ENCODE assay signal across 11 mouse cellular contexts in genomic region chr11:101053974-101054373, GRCm38 (mm10). TPM values are rescaled to one million over a fixed set of nuclear protein-coding genes. Genes with fewer than 3 reads are reported as not detected.
DNase-seq lines count a peak whose midpoint lies in the region; ATAC-seq and TF ChIP-seq lines count a peak whose summit lies in the region.
"Had no signal": no experiment of that assay in that cellular context is flagged by ENCODE, and none has a peak within 500 bp of the region (broad histone marks: within the 10 kb centered on the region; RNA-seq: fewer than 3 reads in every experiment).

No protein-coding gene starts in this region.

- H3K4me1 ChIP-seq in kidney, postnatal 0 days (replicated peaks; ENCODE audit: insufficient read depth, low read length) = 0 out of 2 replicates have a peak, but pooled peaks cover 4% of the 10 kb centered on the region
- peaks cover 4% of the 10 kb centered on the region for H3K4me1 ChIP-seq in bone marrow, adult 2 months (ENCODE audit: control insufficient read depth, insufficient read depth, low read length)
- H3K4me1 ChIP-seq in stomach, postnatal 0 days (replicated peaks; ENCODE audit: control insufficient read depth, insufficient read depth) = peaks cover 16% of the 10 kb centered on the region
- peaks cover 6% of the 10 kb centered on the region; the same call in 1 of the 2 replicates for H3K4me1 ChIP-seq in limb, embryonic 10.5 days
- H3K4me1 ChIP-seq: forebrain, embryonic 13.5 days had no signal

- 97% methylated on average over 1 of the region's 1 CpGs for WGBS in kidney, postnatal 0 days
- WGBS in bone marrow, adult 2 months = 94% methylated on average over 1 of the region's 1 CpGs
- 100% methylated on average over 1 of the region's 1 CpGs for WGBS in stomach, postnatal 0 days
- 100% methylated on average over 1 of the region's 1 CpGs for WGBS in limb, embryonic 10.5 days

- H3K9ac ChIP-seq in kidney, postnatal 0 days (ENCODE audit: low read depth, low read length) = no peak overlapping the region
- no peak overlapping the region for H3K9ac ChIP-seq in stomach, postnatal 0 days (ENCODE audit: low read length)
- H3K9ac ChIP-seq: forebrain, embryonic 13.5 days had no signal

- peak; percentile 50 for TF ChIP-seq CTCF in kidney, postnatal 0 days (IDR thresholded peaks at IDR 0.05; ENCODE audit: low read depth)
- peak; percentile 34; the same call in 1 of the 2 replicates for TF ChIP-seq CTCF in bone marrow, adult 2 months (IDR thresholded peaks at IDR 0.05; ENCODE audit: control insufficient read depth, insufficient read depth, low read length)
- peak; percentile 64 for TF ChIP-seq CTCF in stomach, postnatal 0 days (IDR thresholded peaks at IDR 0.05; ENCODE audit: low read depth)

- DNase-seq in kidney, postnatal 0 days (ENCODE audit: low spot score) = no peak
- DNase-seq in kidney, adult 8-10 months = no peak
- DNase-seq in thymus, postnatal 25 days = peak; percentile 54
- DNase-seq in thymus, postnatal 10 days (ENCODE audit: low spot score in 2 of 2) = no peak
- DNase-seq in stomach, postnatal 0 days (ENCODE audit: low spot score) = no peak
- DNase-seq in limb, embryonic 10.5 days (ENCODE audit: low spot score) = no peak
- DNase-seq: heart, postnatal 4 days; kidney, postnatal 36 days had no signal

- no peaks in the 10 kb centered on the region for H3K9me3 ChIP-seq in kidney, postnatal 0 days (replicated peaks; ENCODE audit: low read length)
- no peaks in the 10 kb centered on the region for H3K9me3 ChIP-seq in stomach, postnatal 0 days (ENCODE audit: control insufficient read depth, low read length)
- no peaks in the 10 kb centered on the region for H3K9me3 ChIP-seq in limb, embryonic 10.5 days (replicated peaks)
- H3K9me3 ChIP-seq: forebrain, embryonic 13.5 days had no signal

- H3K27me3 ChIP-seq in kidney, postnatal 0 days (ENCODE audit: insufficient read depth, low read length) = no peaks in the 10 kb centered on the region
- no peaks in the 10 kb centered on the region for H3K27me3 ChIP-seq in stomach, postnatal 0 days (ENCODE audit: control insufficient read depth, insufficient read depth, low read length)
- no peaks in the 10 kb centered on the region for H3K27me3 ChIP-seq in limb, embryonic 10.5 days (ENCODE audit: low read depth, poor library complexity, severe bottlenecking)
- H3K27me3 ChIP-seq: forebrain, embryonic 13.5 days had no signal

- no peak for ATAC-seq in kidney, postnatal 0 days (replicated peaks; ENCODE audit: low FRiP score, low read depth)
- ATAC-seq in stomach, postnatal 0 days (ENCODE audit: low FRiP score, low TSS enrichment) = no peak
- ATAC-seq: forebrain, embryonic 13.5 days had no signal

- peaks cover 18% of the 10 kb centered on the region for H3K36me3 ChIP-seq in kidney, postnatal 0 days (ENCODE audit: insufficient read depth, low read length)
- H3K36me3 ChIP-seq in stomach, postnatal 0 days (ENCODE audit: control insufficient read depth, insufficient read depth, low read length) = peaks cover 9% of the 10 kb centered on the region
- peaks cover 74% of the 10 kb centered on the region for H3K36me3 ChIP-seq in limb, embryonic 10.5 days

- no peak for TF ChIP-seq POLR2A in bone marrow, adult 2 months (IDR thresholded peaks at IDR 0.05; ENCODE audit: borderline replicate concordance, control insufficient read depth, low read depth, low read length)

- no peak for TF ChIP-seq EP300 in stomach, postnatal 0 days (optimal IDR thresholded peaks at IDR 0.05)

- H3K4me3 ChIP-seq in kidney, postnatal 0 days (replicated peaks; ENCODE audit: low read depth, low read length) = no peak overlapping the region
- no peak overlapping the region for H3K4me3 ChIP-seq in bone marrow, adult 2 months (replicated peaks; ENCODE audit: control insufficient read depth, low read depth, low read length)
- H3K4me3 ChIP-seq in stomach, postnatal 0 days (ENCODE audit: low read depth, low read length) = no peak overlapping the region
- H3K4me3 ChIP-seq in limb, embryonic 10.5 days = no peak overlapping the region
- H3K4me3 ChIP-seq: forebrain, embryonic 13.5 days had no signal

- H3K27ac ChIP-seq in kidney, postnatal 0 days = no peak overlapping the region
- no peak overlapping the region for H3K27ac ChIP-seq in bone marrow, adult 2 months (ENCODE audit: control insufficient read depth, insufficient read depth, low read depth, low read length, poor library complexity)
- H3K27ac ChIP-seq in stomach, postnatal 0 days (replicated peaks) = peak overlapping the region; percentile 93; the same call in 1 of the 2 replicates
- H3K27ac ChIP-seq in limb, embryonic 10.5 days = no peak overlapping the region
- H3K27ac ChIP-seq: forebrain, embryonic 13.5 days; macrophage had no signal

- H3K4me2 ChIP-seq in kidney, postnatal 0 days (ENCODE audit: low read length) = no peak overlapping the region
- no peak overlapping the region for H3K4me2 ChIP-seq in stomach, postnatal 0 days (replicated peaks; ENCODE audit: low read depth)
- H3K4me2 ChIP-seq: forebrain, embryonic 13.5 days had no signal

RNA-seq across cellular contexts. Expression of gene Naglu, which starts 15.8 kb away (rescaled TPM):
- polyA plus RNA-seq in kidney, postnatal 0 days (2015; fragmentation: Nextera tagmentation; extraction: Ambion mirVana) = 26.5 and 28.0 TPM in 2 replicates
- 3.4 and 5.6 TPM in 2 replicates for polyA plus RNA-seq in bone marrow, adult 2 months (2011; ENCODE audit: insufficient read depth, insufficient read length, low replicate concordance, missing spikeins)
- polyA plus RNA-seq in stomach, postnatal 0 days (2015; fragmentation: Nextera tagmentation; extraction: Ambion mirVana) = 16.0 and 17.1 TPM in 2 replicates
- 4.9 and 5.9 TPM in 2 replicates for polyA plus RNA-seq in limb, embryonic 10.5 days (2016; fragmentation: Nextera tagmentation; extraction: Ambion mirVana)

RNA-seq across cellular contexts. Expression of gene Hsd17b1, which starts 24.2 kb away (rescaled TPM):
- 0.13 and 0.42 TPM in 2 replicates for polyA plus RNA-seq in kidney, postnatal 0 days (2015; fragmentation: Nextera tagmentation; extraction: Ambion mirVana)
- 0.97 and 2.3 TPM in 2 replicates for polyA plus RNA-seq in bone marrow, adult 2 months (2011; ENCODE audit: insufficient read depth, insufficient read length, low replicate concordance, missing spikeins)
- polyA plus RNA-seq in stomach, postnatal 0 days (2015; fragmentation: Nextera tagmentation; extraction: Ambion mirVana) = 0.08 TPM in 1 of 2 replicates, not detected in the other
- polyA plus RNA-seq in limb, embryonic 10.5 days (2016; fragmentation: Nextera tagmentation; extraction: Ambion mirVana) = not detected in 2 replicates
- polyA plus RNA-seq: forebrain, embryonic 13.5 days had no signal

RNA-seq across cellular contexts. Expression of gene Coasy, which starts 28.4 kb away (rescaled TPM):
- 55.3 and 55.9 TPM in 2 replicates for polyA plus RNA-seq in kidney, postnatal 0 days (2015; fragmentation: Nextera tagmentation; extraction: Ambion mirVana)
- polyA plus RNA-seq in bone marrow, adult 2 months (2011; ENCODE audit: insufficient read depth, insufficient read length, low replicate concordance, missing spikeins) = 11.2 and 25.5 TPM in 2 replicates
- 26.4 and 26.8 TPM in 2 replicates for polyA plus RNA-seq in stomach, postnatal 0 days (2015; fragmentation: Nextera tagmentation; extraction: Ambion mirVana)
- polyA plus RNA-seq in limb, embryonic 10.5 days (2016; fragmentation: Nextera tagmentation; extraction: Ambion mirVana) = 42.3 and 45.3 TPM in 2 replicates

RNA-seq across cellular contexts. Expression of gene Mlx, which starts 33.1 kb away (rescaled TPM):
- 45.7 and 46.0 TPM in 2 replicates for polyA plus RNA-seq in kidney, postnatal 0 days (2015; fragmentation: Nextera tagmentation; extraction: Ambion mirVana)
- 15.3 and 23.6 TPM in 2 replicates for polyA plus RNA-seq in bone marrow, adult 2 months (2011; ENCODE audit: insufficient read depth, insufficient read length, low replicate concordance, missing spikeins)
- 42.3 and 42.4 TPM in 2 replicates for polyA plus RNA-seq in stomach, postnatal 0 days (2015; fragmentation: Nextera tagmentation; extraction: Ambion mirVana)
- 41.3 and 49.6 TPM in 2 replicates for polyA plus RNA-seq in limb, embryonic 10.5 days (2016; fragmentation: Nextera tagmentation; extraction: Ambion mirVana)

RNA-seq across cellular contexts. Expression of gene Psmc3ip, which starts 41.3 kb away (rescaled TPM):
- polyA plus RNA-seq in kidney, postnatal 0 days (2015; fragmentation: Nextera tagmentation; extraction: Ambion mirVana) = 23.2 and 26.4 TPM in 2 replicates
- polyA plus RNA-seq in bone marrow, adult 2 months (2011; ENCODE audit: insufficient read depth, insufficient read length, low replicate concordance, missing spikeins) = 12.6 and 14.3 TPM in 2 replicates
- 10.6 and 11.8 TPM in 2 replicates for polyA plus RNA-seq in stomach, postnatal 0 days (2015; fragmentation: Nextera tagmentation; extraction: Ambion mirVana)
- 73.1 and 74.0 TPM in 2 replicates for polyA plus RNA-seq in limb, embryonic 10.5 days (2016; fragmentation: Nextera tagmentation; extraction: Ambion mirVana)
